Mouse (Mus musculus): ENCODE results near the gene 4930544D05Rik. TPM values are rescaled to one million over a fixed set of nuclear protein-coding genes. Genes with fewer than 3 reads are reported as not detected.
A peak's percentile ranks its signal among the peaks of the same experiment; 100 is the strongest.

The 4930544D05Rik gene
- polyA plus RNA-seq, 1 experiment from 2014 or later, result not detected

DNA sequence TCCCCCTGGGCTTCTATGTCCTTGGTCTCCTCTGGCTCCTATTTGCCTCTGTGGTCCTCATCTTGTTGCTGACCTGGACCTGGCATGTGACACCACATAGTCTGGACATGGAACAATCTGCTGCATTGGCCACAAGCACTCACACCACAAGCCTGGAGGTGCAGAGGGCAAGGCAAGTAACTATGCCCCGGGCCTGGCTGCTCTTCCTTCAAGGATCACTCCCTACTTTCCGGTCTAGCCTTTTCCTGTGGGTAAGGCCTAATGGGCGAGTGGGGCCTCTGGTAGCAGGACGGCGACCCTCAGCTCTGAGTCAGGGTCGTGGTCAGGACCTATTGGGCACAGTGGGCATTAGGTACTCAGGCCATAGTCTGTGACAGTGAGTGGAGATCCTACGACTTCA, 25.6 kb downstream of the 4930544D05Rik start:
- Histone ChIP-seq H3K4me2 (no peak overlapping the region), H3K27ac (no peak overlapping the region), H3K27me3 (no peaks in the 10 kb centered on the region), H3K9me3 (no peaks in the 10 kb centered on the region), H3K4me1 (replicated peaks) (peaks cover 12% of the 10 kb centered on the region), H3K4me3 (replicated peaks) (no peak overlapping the region), H3K9ac (replicated peaks) (no peak overlapping the region), H3K36me3 (peaks cover 32% of the 10 kb centered on the region)
- WGBS, result 87% methylated on average over 7 of the region's 7 CpGs
- no peak for ATAC-seq (ENCODE audit: insufficient number of reproducible peaks, insufficient read depth, low FRiP score, low TSS enrichment, low read depth)

DNA sequence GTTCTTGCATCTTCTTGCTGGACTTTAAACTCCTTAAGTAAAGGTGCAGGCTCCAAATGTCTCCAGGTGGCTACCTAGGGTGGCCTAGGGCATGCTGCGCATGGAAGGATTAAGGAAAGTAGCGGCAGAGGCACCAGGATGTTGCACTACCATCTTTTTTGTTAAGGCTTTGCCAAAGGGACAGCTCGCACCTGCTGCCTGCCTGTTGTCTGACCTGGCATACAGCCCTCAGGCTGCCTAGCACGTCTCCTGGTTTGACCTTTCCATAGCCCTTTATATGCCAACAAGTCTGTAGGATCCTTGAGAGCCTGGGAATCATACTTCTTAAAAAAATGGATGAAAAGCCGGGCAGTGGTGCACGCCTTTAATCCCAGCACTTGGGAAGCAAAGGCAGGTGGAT, 27.4 kb downstream of the 4930544D05Rik start:
- H3K4me1 ChIP-seq (replicated peaks), result peaks cover 16% of the 10 kb centered on the region
- H3K4me3 ChIP-seq (replicated peaks), result no peak overlapping the region
- WGBS, result 92% methylated on average over 6 of the region's 6 CpGs

DNA sequence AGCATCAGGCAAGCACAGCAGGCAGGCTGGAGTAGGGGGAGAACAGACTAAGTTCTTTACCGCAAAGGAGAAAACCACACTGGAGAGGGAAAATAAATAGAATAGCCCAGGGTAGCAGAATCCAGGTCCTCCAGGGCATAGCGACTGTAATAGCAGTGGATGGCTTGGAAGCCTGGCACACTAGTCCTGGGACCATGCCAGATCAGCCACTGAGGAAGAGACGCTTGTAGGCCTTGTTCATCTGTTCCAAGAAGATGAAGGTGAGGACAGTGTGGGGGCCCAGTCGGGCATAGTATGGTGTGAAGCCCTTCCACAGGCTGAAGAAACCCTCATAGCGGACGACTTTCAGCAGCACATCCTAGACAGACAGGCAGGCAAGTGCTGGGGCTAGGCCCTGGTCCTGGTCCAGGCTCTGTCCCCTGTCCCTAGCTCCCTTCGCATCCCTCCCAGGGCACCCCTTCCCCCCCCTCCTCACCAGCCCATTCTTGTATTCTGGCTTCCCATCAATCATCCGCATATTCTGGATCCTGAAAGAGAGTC, 29.0 kb downstream of the 4930544D05Rik start:
- H3K4me3 ChIP-seq (replicated peaks), result no peak overlapping the region
- no peak for ATAC-seq (ENCODE audit: insufficient number of reproducible peaks, insufficient read depth, low FRiP score, low TSS enrichment, low read depth)
- H3K27me3 ChIP-seq, result no peaks in the 10 kb centered on the region
- H3K4me2 ChIP-seq, result 0 out of 2 replicates have a peak overlapping the region, but pooled peaks have one; percentile 83
- H3K9me3 ChIP-seq, result no peaks in the 10 kb centered on the region
- peaks cover 46% of the 10 kb centered on the region for H3K36me3 ChIP-seq
- WGBS, result 92% methylated on average over 8 of the region's 8 CpGs
- no peak overlapping the region for H3K27ac ChIP-seq
- no peak overlapping the region for H3K9ac ChIP-seq (replicated peaks)
- H3K4me1 ChIP-seq (replicated peaks), result peaks cover 32% of the 10 kb centered on the region

More for the DNA sequence above, 27.4 kb downstream of the 4930544D05Rik start:
- Histone ChIP-seq H3K27me3 (no peaks in the 10 kb centered on the region), H3K4me2 (no peak overlapping the region), H3K36me3 (peaks cover 32% of the 10 kb centered on the region), H3K9me3 (no peaks in the 10 kb centered on the region), H3K27ac (no peak overlapping the region), H3K9ac (replicated peaks) (no peak overlapping the region)
- no peak for ATAC-seq (ENCODE audit: insufficient number of reproducible peaks, insufficient read depth, low FRiP score, low TSS enrichment, low read depth)

DNA sequence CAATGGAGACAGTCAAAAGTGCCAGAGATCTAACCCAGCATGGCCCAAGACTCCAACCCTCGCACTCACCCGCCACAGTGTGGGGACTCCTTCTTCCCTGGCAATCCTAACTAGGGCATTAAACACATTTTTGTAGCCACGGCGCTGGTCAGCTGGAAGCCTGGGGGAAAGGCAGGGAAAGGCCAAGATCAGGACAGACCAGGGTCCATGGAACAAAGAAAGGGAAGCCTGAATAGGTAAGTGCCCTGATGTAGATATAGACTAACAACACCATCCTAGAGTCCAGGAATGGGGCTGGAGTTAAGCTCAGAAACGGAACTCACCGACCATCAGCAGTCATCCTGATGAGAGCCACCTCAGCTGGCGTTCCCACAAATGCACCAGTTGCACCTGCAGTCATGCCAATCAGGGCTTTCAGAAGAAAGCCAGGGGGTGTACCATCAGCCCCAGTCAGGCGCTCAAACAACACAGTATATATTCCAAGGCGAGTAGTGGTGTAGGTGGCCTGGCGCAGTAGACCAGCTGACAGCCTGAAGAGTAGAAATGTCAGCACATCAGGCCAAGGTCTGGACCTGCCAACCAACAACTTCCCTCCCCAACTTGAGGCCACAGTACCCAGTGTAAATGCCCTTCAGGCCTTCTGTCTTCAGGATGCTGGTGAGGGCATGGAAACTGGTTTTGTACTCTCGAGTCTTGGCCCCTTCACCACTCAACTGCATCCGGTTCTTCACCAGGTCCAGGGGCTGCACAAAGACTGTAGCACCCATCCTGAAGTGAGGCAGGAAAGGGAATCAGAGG, 30.0 kb downstream of the 4930544D05Rik start:
- H3K27ac ChIP-seq, result peak overlapping the region; percentile 93
- H3K9ac ChIP-seq (replicated peaks), result peak overlapping the region; percentile 83
- H3K36me3 ChIP-seq, result peaks cover 55% of the 10 kb centered on the region
- no peak for ATAC-seq (ENCODE audit: insufficient number of reproducible peaks, insufficient read depth, low FRiP score, low TSS enrichment, low read depth)
- H3K4me2 ChIP-seq, result peak overlapping the region; percentile 83
- 92% methylated on average over 12 of the region's 12 CpGs for WGBS
- H3K4me1 ChIP-seq (replicated peaks), result peaks cover 39% of the 10 kb centered on the region
- H3K9me3 ChIP-seq, result no peaks in the 10 kb centered on the region
- H3K4me3 ChIP-seq (replicated peaks), result peak overlapping the region; percentile 54
- no peaks in the 10 kb centered on the region for H3K27me3 ChIP-seq

DNA sequence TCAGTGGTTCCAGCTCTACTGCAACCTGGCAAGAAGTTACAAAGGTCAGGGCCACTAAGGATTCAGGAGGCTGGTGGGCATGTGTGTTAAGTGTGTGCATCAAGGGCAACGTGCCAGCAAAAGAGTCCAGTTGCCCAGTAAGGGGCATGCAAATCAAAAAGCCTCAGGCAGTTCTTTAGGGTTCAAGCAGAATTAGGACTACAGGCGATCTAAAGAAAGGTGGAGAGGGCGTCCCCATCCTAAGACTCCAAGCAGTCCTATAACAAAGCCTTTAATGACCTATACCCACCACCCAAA, 30.6 kb downstream of the 4930544D05Rik start:
- WGBS, result 27% methylated on average over 3 of the region's 3 CpGs
- Histone ChIP-seq H3K9me3 (no peaks in the 10 kb centered on the region), H3K4me1 (replicated peaks) (peaks cover 44% of the 10 kb centered on the region), H3K27ac (peak overlapping the region; percentile 93), H3K9ac (replicated peaks) (peak overlapping the region; percentile 83), H3K4me2 (peak overlapping the region; percentile 83), H3K36me3 (peaks cover 61% of the 10 kb centered on the region), H3K4me3 (replicated peaks) (peak overlapping the region; percentile 54), H3K27me3 (no peaks in the 10 kb centered on the region)
- no peak for ATAC-seq (ENCODE audit: insufficient number of reproducible peaks, insufficient read depth, low FRiP score, low TSS enrichment, low read depth)

DNA sequence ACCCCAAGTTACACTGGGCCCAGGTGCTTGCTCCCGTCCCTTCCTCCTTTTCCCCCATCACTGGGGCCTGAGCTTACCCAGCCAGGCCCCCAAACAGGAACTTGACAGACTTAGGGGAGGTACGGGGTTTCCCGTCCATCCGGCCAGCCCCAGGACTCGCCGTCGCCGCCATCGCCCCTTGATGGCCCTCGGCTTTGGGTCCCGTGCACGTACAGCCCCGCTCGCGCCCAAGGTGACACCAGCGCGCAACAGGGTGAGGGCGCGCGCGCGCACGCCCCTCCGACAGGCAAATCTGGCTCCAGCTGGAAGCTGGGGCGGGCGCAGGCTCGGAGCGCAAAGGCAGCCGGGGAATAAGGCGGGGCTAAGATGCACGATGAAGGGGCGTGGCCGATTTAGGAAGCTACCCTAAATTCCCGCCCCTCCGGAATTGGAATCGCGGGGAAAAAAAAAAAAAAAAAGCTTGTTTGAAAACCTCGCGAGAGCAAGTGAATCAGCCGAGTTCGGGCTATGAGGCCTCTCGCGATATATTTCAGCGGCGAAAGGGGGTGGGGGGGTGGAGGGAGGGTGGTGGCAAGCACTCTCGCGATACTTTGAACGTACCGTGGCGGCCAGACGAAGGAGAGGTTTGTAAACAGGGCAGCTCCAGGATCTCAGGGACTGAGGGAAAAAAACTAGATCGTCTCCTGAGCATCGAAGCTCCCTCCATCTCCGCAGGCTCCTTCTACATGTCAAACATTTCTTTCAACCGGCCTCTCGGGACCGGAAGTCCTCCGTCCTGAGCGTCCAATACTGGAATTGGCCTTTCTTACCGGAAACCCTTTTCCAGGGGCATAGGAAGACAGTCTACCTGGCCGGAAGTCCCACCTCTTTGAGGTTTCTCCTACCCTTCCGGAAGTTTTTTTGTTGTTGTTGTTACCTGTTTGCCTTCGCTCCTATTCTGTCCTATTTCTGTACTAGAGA, 31.3 kb downstream of the 4930544D05Rik start, which contains the start of the genes Rnf167 and Slc25a11:
TSS of gene Rnf167 (plus strand) at position 545 of the 960 bp plus-strand sequence.
TSS of gene Slc25a11 (minus strand) at position 789 of the 960 bp plus-strand sequence.
- peak within 1 kb of the TSS; percentile 83 for H3K9ac ChIP-seq (replicated peaks)
- H3K27me3 ChIP-seq, result no peaks in the 10 kb centered on the region
- H3K4me2 ChIP-seq, result peak within 1 kb of the TSS; percentile 95
- H3K4me3 ChIP-seq (replicated peaks), result peak within 1 kb of the TSS; percentile 54
- peak within 1 kb of the TSS; percentile 94 for H3K27ac ChIP-seq
- peaks cover 51% of the 10 kb centered on the region for H3K4me1 ChIP-seq (replicated peaks)
- H3K36me3 ChIP-seq, result peaks cover 68% of the 10 kb centered on the region
- WGBS, result under 1% methylated on average over 63 of the region's 63 CpGs
- ATAC-seq (ENCODE audit: insufficient number of reproducible peaks, insufficient read depth, low FRiP score, low TSS enrichment, low read depth), result peak; percentile 82
- H3K9me3 ChIP-seq, result no peaks in the 10 kb centered on the region

DNA sequence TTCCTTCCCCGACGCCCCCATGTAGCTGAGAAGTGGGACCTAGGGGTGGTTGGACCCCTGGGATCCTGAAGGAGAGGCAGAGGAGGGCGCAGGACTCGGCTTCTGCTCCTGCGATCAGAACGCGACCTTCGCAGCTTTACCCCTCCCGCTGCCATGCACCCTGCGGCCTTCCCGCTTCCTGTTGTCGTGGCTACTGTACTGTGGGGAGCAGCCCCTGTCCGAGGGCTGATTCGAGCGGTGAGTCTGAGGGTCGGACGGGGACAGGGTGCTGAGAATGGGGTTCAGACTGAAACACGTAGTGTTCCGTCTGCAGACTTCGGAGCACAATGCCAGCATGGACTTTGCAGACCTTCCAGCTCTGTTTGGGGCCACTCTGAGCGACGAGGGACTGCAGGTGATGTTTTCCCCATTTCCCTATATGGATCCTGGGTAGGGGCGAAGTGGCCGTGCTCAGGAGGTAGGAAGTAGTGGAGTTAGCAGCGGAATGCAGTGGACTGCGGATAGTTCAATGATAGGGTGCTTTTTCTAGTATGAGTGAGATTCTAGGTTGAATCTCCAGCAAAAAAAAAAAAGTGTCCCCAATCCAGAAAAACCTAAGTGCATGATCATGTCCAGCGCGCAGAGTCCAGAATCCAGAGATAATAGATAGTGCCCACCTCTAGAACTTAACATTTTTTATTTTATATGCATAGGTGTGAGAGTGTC, 32.2 kb downstream of the 4930544D05Rik start:
- Histone ChIP-seq H3K36me3 (peaks cover 74% of the 10 kb centered on the region), H3K9ac (replicated peaks) (peak overlapping the region; percentile 59), H3K4me1 (replicated peaks) (peaks cover 60% of the 10 kb centered on the region), H3K27ac (peak overlapping the region; percentile 94), H3K4me2 (peak overlapping the region; percentile 95), H3K9me3 (no peaks in the 10 kb centered on the region), H3K4me3 (replicated peaks) (peak overlapping the region; percentile 54), H3K27me3 (no peaks in the 10 kb centered on the region)
- no peak for ATAC-seq (ENCODE audit: insufficient number of reproducible peaks, insufficient read depth, low FRiP score, low TSS enrichment, low read depth)
- 2% methylated on average over 28 of the region's 28 CpGs for WGBS

DNA sequence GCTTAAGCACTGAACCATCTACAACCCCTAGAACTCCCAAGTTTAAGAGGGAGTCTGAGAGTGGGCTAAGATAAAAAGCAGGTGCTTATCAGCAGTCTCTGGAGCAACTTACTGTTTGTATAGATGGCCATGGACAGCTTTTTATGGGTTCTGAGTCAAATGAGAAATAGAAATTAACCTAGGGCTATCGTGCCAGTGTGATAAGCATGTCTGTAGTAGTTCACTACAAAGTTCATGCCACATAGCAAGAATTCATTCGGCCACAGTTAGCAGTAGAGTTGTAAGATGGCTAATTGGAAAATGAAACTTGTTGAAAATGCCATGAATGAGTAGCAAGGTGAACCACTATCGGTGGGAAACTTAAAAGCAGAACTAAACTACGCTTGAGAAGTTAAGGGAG, 32.9 kb downstream of the 4930544D05Rik start:
- Histone ChIP-seq H3K4me2 (peak overlapping the region; percentile 95), H3K27me3 (no peaks in the 10 kb centered on the region), H3K27ac (no peak overlapping the region), H3K4me1 (replicated peaks) (peaks cover 62% of the 10 kb centered on the region), H3K36me3 (peaks cover 71% of the 10 kb centered on the region), H3K9me3 (no peaks in the 10 kb centered on the region), H3K4me3 (replicated peaks) (peak overlapping the region; percentile 54), H3K9ac (replicated peaks) (0 out of 2 replicates have a peak overlapping the region, but pooled peaks have one; percentile 59)
- ATAC-seq (ENCODE audit: insufficient number of reproducible peaks, insufficient read depth, low FRiP score, low TSS enrichment, low read depth), result no peak
- 83% methylated on average over 4 of the region's 4 CpGs for WGBS

DNA sequence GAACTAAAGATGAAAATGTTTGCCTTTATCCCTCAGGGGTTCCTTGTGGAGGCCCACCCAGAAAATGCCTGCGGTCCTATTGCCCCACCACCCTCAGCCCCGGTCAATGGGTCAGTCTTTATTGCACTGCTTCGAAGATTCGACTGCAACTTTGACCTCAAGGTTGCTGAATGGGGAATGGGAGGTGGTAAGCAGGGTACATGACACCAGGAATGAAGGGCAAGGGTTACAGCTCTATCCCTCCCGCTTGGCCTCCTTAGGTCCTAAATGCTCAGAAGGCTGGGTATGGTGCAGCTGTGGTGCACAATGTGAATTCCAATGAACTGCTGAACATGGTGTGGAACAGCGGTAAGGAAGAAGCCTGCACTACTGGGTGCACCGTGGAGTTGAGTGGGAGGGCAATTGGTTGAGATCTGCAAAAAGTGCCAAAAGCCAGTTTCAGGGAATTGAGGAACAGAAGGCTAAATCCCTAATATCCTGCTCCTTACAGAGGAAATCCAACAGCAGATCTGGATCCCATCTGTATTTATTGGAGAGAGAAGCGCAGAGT, 33.6 kb downstream of the 4930544D05Rik start:
- Histone ChIP-seq H3K36me3 (peaks cover 64% of the 10 kb centered on the region), H3K9me3 (no peaks in the 10 kb centered on the region), H3K4me2 (peak overlapping the region; percentile 95), H3K4me1 (replicated peaks) (peaks cover 62% of the 10 kb centered on the region), H3K9ac (replicated peaks) (0 out of 2 replicates have a peak overlapping the region, but pooled peaks have one; percentile 18), H3K27me3 (no peaks in the 10 kb centered on the region), H3K4me3 (replicated peaks) (peak overlapping the region; percentile 54; the same call in 1 of the 2 replicates), H3K27ac (no peak overlapping the region)
- ATAC-seq (ENCODE audit: insufficient number of reproducible peaks, insufficient read depth, low FRiP score, low TSS enrichment, low read depth), result no peak
- WGBS, result 74% methylated on average over 8 of the region's 8 CpGs

Measured in limb, embryonic 12.5 days (tissue).